Mouse (Mus musculus) hematopoietic stem cell, adult 5-6 weeks (primary cell): ENCODE measurements at regions not wholly inside any gene's neighbourhood (a gene's known extent, or its start where the extent isn't known, plus 50 kb on each side); places are given as distances from the start of the nearest gene placed in this dataset.

ENCODE experiments used
- ATAC-seq, 2 experiments: fragments of 125-278 bp in 1 of 2; replicated peaks in 1 of 2; 2 replicates each; pipeline ENCODE4 v1.8.0; 2016 to 2017; ENCODE audit warnings: inconsistent platforms in 2 of 2, mild to moderate bottlenecking in 2 of 2, moderate number of reproducible peaks in 2 of 2, low read depth in 1 of 2, moderate TSS enrichment in 1 of 2; ENCODE audit not compliant: low FRiP score in 2 of 2, poor library complexity in 2 of 2, severe bottlenecking in 2 of 2, insufficient read depth in 1 of 2, low TSS enrichment in 1 of 2

DNA sequence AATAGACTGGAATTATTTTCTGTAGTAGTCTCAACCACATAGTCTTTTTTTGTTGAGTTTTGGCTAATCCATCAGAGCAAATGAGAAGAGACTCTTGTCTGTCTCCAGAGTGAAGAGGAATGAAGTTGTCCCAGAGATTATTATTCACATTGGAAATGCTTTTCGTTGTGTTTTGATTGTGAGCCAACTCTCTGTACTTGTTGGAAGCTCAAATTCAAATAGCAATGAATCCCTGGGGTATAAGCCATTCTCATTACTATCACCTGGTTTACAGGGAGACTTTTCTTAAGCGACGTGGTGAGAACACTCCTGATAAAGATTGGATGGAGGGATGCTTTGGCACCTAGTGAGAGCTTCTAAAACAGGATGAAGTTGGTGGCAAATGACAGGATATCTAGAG is 459.3 kb upstream of the Jag1 start:
- ATAC-seq, result no peak

GRCm38 (mm10) chr2:137574845-137575449 is 458.5 kb upstream of the Jag1 start:
- ATAC-seq, result no peak

GRCm38 (mm10) chr2:137571146-137571545 is 454.7 kb upstream of the Jag1 start:
- ATAC-seq, result no peak

- no peak for ATAC-seq
These were observed 450.2 kb upstream of the Jag1 start for GRCm38 (mm10) chr2:137566619-137567018.

DNA sequence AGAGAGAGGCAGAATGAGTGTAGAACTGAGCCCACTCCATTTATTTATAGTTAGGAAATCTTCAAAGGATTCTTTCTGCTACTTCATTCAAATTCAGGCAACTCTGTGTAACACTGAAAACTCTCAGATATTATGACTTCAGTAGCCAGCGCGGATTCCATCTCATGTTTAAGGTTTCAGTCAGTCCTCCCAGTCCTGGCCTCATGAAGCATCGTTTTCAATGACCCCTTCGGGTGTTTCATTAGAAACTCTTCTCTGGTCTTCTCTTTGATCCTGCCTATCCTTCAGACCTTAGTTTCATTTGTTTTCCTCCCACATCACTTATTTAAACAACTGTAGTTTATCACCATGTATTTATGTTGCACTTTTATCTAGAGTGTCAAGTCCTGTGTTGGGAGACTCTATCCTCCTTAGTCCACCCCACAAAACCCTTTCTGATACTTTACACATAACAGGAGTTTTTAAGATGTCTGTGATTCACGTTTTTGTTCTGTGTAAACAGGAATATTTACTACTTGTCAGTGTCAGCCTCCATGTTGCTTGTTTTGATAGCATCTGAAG is 447.7 kb upstream of the Jag1 start:
- ATAC-seq, result no peak

DNA sequence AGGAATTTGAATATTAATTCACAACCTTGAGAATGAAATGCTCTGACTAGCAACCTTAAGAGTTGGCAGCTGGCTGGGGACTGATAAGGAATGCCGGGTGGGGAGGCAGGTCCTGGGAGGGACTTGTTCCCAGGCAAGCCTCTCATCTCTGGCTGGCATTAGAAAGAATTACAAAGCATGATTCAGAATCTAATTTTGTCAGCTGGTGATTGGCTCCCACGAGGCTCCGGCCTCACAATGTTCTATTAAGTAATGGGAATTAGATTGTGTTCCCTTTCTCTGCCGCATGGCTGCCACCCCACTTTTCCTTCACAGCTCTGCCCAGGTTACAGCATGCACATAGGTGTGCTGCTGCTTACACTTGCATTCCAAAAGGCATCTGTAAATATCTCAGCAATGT is 443.9 kb upstream of the Jag1 start:
- no peak for ATAC-seq

DNA sequence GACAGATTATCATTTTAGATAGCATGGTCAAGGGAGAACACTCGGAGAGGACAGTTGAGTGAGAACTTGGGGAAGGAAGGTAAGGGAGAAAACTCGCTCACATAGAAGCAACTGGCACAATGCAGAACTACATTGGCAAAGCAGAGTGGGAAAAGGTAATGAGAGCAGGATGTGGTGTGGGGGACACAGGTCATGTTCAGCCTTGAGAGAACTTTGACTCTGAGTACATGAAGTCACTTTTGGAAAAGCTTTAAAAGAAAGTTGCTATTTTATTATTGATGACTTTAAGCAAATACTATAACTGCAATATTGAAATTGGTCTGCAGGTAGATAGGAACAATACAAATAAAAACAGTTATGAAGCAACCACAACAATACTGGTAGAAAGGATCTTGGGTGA is 437.4 kb upstream of the Jag1 start:
- no peak for ATAC-seq

DNA sequence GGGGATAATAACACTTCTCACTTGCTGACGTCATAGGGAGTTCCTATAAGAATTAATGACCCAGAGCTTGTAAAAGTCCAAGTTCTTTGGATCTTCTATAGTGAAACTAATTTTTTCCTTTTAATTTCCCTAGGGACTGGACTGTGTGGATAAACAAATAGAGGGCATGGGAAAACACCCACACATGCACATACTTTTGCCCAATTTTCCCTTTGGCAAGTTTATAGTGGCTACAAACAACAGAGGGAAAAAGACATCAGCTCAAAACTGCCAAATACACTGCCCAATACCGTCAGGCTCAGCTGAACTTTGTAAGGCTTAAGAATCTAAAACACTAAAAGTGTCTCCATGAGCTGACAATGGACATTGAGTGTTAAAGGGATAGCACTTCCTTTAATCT is 420.1 kb upstream of the Jag1 start:
- ATAC-seq, result no peak

- ATAC-seq, result no peak
These were observed 399.8 kb upstream of the Jag1 start for GRCm38 (mm10) chr2:137516271-137516670.

DNA sequence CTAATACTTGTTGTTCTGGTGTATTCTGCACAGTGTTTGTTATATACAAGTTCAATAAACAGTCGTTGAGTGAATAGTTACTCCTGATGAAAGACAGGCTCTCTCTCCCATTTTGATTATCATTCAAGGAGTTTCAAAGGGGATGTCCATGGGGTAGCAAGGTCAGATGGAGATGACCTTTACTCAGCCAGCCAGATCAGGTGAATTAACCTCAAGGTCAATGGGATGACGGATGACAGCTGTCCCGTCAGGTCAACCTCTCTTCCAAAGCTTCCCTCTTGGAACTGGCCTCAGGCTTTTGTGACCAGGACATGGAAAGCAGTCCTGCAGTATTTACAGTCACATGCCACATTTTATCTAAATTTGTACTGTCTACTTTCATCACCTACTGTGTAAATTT is 398.6 kb upstream of the Jag1 start:
- no peak for ATAC-seq

DNA sequence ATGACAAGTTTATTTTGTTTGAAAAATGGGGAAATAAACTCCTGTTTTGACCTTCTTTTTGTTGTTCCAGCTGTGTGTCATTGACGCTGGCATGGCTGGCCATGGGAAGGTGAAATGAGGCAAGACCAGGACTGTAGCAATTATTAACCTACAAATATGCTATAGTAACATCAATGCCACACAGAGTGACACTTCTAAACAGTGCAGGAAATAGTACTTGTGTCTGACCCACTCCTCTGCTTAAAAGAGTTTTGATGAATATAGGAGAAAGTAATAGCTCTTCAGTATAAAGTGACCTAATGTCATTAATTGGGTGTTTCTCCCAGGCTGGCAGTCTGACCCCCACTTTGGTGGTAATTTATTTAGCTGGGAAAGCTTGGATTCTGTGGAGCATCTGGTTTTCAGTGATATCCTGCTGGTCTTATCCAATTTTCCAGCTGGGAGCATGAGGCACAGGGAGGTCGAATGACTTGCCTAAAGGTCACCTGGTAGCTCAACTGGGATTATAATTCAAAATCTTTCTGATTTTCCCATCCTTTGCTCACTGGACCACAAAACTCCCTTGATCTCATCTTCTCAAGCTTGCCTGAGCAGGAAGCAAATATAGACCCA is 397.6 kb upstream of the Jag1 start:
- ATAC-seq, result no peak

DNA sequence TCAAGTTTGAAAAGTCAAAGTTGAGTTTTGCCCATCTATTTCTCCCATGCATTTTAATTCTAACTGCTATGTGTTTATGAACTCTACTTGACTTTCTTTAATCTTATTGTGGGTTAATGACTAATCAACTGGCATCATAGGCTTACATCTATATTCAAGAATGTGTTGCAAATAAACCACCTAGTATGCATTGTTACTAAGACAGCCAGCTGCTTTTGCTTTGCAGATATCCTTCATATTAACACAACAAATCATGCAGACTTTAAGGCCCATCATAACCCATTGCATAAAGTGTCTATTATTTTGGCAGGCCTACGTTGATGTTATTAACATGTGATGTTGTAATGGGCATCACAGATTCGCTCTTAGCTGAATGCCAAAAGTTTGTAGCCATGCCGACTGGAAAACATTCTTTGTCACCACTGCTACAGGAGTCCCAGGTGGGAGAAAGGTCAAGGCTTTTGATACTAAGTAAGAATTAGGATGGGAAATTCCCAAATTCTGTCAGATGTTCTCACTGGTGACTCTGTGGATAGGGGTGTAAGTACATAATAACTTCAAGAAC is 394.3 kb upstream of the Jag1 start:
- no peak for ATAC-seq

GRCm38 (mm10) chr2:137501236-137501635 is 384.8 kb upstream of the Jag1 start:
- ATAC-seq, result no peak

DNA sequence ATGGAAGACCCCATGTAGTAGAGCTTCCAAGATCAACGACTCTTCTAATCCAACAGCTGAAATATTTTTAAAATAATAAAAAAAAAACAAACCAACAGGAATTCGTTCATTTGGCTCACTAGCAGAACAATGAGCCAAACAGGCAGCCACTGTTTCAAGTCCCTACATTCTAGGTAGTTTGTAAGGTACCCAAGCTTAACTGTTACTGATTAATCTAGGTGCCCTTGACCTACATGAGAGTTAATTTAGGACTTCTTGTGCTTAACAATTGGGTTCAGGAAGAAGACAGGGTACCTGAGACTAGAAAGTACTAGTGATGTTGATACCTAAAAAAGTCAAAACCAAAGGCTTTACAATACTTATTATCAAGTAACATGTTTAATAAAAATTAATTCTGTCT is 381.2 kb upstream of the Jag1 start:
- ATAC-seq, result no peak

- no peak for ATAC-seq
These were observed 377.2 kb upstream of the Jag1 start for GRCm38 (mm10) chr2:137493600-137493999.

- no peak for ATAC-seq
These were observed 372.8 kb upstream of the Jag1 start for GRCm38 (mm10) chr2:137489181-137489682.

DNA sequence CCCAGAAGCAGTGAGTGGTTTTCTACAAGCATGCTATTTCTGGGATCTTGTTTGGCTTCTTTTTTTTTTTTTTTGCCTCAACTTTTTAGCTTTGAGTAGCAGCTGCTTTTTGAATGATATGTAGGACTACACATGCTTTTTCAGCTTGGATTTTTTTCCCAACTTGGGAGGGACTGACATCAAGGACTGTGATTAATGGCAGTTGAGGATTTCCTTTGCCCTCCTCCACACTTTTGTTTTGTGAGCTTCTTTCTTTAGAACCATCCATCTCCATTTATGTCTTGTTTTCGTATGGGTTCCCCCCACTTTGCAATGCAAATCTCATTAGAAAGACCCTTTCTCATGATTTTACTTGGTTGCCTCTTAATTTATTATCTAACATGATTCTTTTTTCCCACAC is 352.3 kb upstream of the Jag1 start:
- ATAC-seq, result no peak

DNA sequence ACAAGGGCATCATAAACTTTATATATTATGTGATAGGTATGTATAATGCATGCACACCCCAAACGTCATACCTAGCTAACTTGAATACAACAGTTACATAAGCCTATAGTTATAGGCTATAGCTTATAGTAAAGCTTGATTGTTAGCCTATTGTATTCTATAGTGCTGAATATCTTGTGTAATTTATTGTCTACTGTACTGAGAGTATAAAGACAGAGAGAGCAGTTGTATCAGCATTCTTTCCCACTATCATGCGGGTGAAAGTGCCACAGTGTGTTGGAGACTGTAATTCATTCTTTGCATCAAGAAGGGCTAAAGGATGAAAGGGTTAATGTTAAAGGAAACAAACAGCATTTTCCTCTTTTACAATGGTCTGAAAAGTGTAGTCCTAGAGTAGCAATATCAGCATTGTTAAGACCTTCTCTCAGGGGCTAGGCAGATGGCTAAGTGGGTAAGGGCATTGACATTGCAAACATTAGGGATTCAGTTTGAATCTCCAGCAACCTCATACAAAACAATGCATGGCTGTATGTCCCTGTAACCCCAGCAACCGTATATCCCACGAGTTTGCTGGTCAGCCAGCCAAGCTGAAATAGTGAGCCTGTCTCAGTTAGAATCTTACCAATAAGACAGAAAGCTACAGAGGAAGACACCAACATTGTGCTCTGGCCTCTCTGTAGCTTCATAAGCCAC is 340.8 kb upstream of the Jag1 start:
- no peak for ATAC-seq
